Mouse (Mus musculus): ENCODE results near the gene Specc1.

GRCm38 (mm10) chr11:61908315-61908714 is 48.2 kb upstream of the Specc1 start:
- TF ChIP-seq CTCF (IDR thresholded peaks at IDR 0.05; ENCODE audit: extremely low read depth, insufficient read depth, insufficient read length, insufficient replicate concordance) (no peak), POLR2A (IDR thresholded peaks at IDR 0.05; ENCODE audit: low read depth, low read length) (no peak)

Measured in spleen, adult 2 months (tissue).